ENCODE assay signal across 8 mouse cellular contexts in genomic region chr15:89372536-89372935, GRCm38 (mm10). TPM values are rescaled to one million over a fixed set of nuclear protein-coding genes. Genes with fewer than 3 reads are reported as not detected.
A peak's percentile ranks its signal among the peaks of the same experiment; 100 is the strongest.
DNase-seq lines count a peak whose midpoint lies in the region; ATAC-seq and TF ChIP-seq lines count a peak whose summit lies in the region.

No protein-coding gene starts in this region.

- no peak for TF ChIP-seq POLR2A in ES-Bruce4 (IDR thresholded peaks at IDR 0.05; ENCODE audit: insufficient read depth, low read length)

- no peak for DNase-seq in heart, adult 11 months
- no peak for DNase-seq in forebrain, postnatal 0 days
- DNase-seq in liver, postnatal 0 days: no peak
- no peak for DNase-seq in thymus, postnatal 14 days
- DNase-seq in kidney, adult 8-10 months: no peak

- H3K9ac ChIP-seq in heart, embryonic 12.5 days: peak overlapping the region; percentile 78
- H3K9ac ChIP-seq in ES-Bruce4 (ENCODE audit: low read depth, poor library complexity, severe bottlenecking): peak overlapping the region; percentile 68
- H3K9ac ChIP-seq in forebrain, postnatal 0 days: peak overlapping the region; percentile 92; the same call in 1 of the 2 replicates
- H3K9ac ChIP-seq in liver, postnatal 0 days (replicated peaks): peak overlapping the region; percentile 76

- no peak for TF ChIP-seq CTCF in ES-Bruce4 (IDR thresholded peaks at IDR 0.05; ENCODE audit: low read depth, low read length)
- TF ChIP-seq CTCF in forebrain, postnatal 0 days (IDR thresholded peaks at IDR 0.05; ENCODE audit: low read depth): no peak
- TF ChIP-seq CTCF in liver, postnatal 0 days (IDR thresholded peaks at IDR 0.05; ENCODE audit: low read depth): no peak

- no peak overlapping the region; the same call in 1 of the 2 replicates for H3K27ac ChIP-seq in heart, embryonic 12.5 days (ENCODE audit: poor library complexity, severe bottlenecking)
- H3K27ac ChIP-seq in ES-Bruce4 (ENCODE audit: insufficient read depth, low read length): peak overlapping the region; percentile 15
- no peak overlapping the region for H3K27ac ChIP-seq in forebrain, postnatal 0 days (ENCODE audit: low read depth, low read length)
- H3K27ac ChIP-seq in liver, postnatal 0 days (ENCODE audit: low read depth): peak overlapping the region; percentile 97

- no peaks in the 10 kb centered on the region for H3K9me3 ChIP-seq in heart, embryonic 12.5 days (replicated peaks)
- H3K9me3 ChIP-seq in ES-Bruce4 (replicated peaks; ENCODE audit: control insufficient read depth, insufficient read depth, low read length, poor library complexity, severe bottlenecking): no peaks in the 10 kb centered on the region
- no peaks in the 10 kb centered on the region for H3K9me3 ChIP-seq in forebrain, postnatal 0 days (ENCODE audit: low read length)
- H3K9me3 ChIP-seq in liver, postnatal 0 days (ENCODE audit: low read length): no peaks in the 10 kb centered on the region

- H3K36me3 ChIP-seq in heart, embryonic 12.5 days: peaks cover 50% of the 10 kb centered on the region
- H3K36me3 ChIP-seq in ES-Bruce4 (ENCODE audit: control insufficient read depth, insufficient read depth, low read length, poor library complexity, severe bottlenecking): peaks cover 44% of the 10 kb centered on the region
- peaks cover 48% of the 10 kb centered on the region for H3K36me3 ChIP-seq in forebrain, postnatal 0 days (ENCODE audit: insufficient read depth)
- H3K36me3 ChIP-seq in liver, postnatal 0 days (replicated peaks; ENCODE audit: insufficient read depth, low read length): peaks cover 48% of the 10 kb centered on the region

- H3K4me2 ChIP-seq in heart, embryonic 12.5 days: peak overlapping the region; percentile 85
- peak overlapping the region; percentile 78 for H3K4me2 ChIP-seq in forebrain, postnatal 0 days (ENCODE audit: low read depth)
- peak overlapping the region; percentile 94 for H3K4me2 ChIP-seq in liver, postnatal 0 days (ENCODE audit: low read depth, low read length)

- peak overlapping the region; percentile 71 for H3K4me3 ChIP-seq in heart, embryonic 12.5 days
- peak overlapping the region; percentile 73 for H3K4me3 ChIP-seq in ES-Bruce4 (ENCODE audit: low read depth, low read length)
- H3K4me3 ChIP-seq in forebrain, postnatal 0 days (ENCODE audit: low read depth, low read length): no peak overlapping the region; the same call in 1 of the 2 replicates
- peak overlapping the region; percentile 84 for H3K4me3 ChIP-seq in liver, postnatal 0 days (ENCODE audit: low read depth, low read length)

- peaks cover 19% of the 10 kb centered on the region for H3K4me1 ChIP-seq in heart, embryonic 12.5 days (replicated peaks)
- H3K4me1 ChIP-seq in ES-Bruce4 (ENCODE audit: control insufficient read depth, insufficient read depth, low read length): peaks cover 3% of the 10 kb centered on the region
- peaks cover 3% of the 10 kb centered on the region; the same call in 1 of the 2 replicates for H3K4me1 ChIP-seq in forebrain, postnatal 0 days (ENCODE audit: insufficient read depth)
- H3K4me1 ChIP-seq in liver, postnatal 0 days (ENCODE audit: insufficient read depth): peaks cover 16% of the 10 kb centered on the region

- WGBS in heart, embryonic 12.5 days: 83% methylated on average over 7 of the region's 7 CpGs
- 83% methylated on average over 7 of the region's 7 CpGs for WGBS in forebrain, postnatal 0 days
- WGBS in liver, postnatal 0 days (ENCODE audit: insufficient replicate concordance): 83% methylated on average over 7 of the region's 7 CpGs

- H3K27me3 ChIP-seq in heart, embryonic 12.5 days (replicated peaks): peaks cover 18% of the 10 kb centered on the region
- no peaks in the 10 kb centered on the region for H3K27me3 ChIP-seq in ES-Bruce4 (ENCODE audit: control insufficient read depth, insufficient read depth, low read length, poor library complexity, severe bottlenecking)
- H3K27me3 ChIP-seq in forebrain, postnatal 0 days (ENCODE audit: insufficient read depth, low read length): peaks cover 15% of the 10 kb centered on the region
- peaks cover 9% of the 10 kb centered on the region for H3K27me3 ChIP-seq in liver, postnatal 0 days (ENCODE audit: insufficient read depth, low read length)

- ATAC-seq in heart, embryonic 12.5 days (ENCODE audit: insufficient number of reproducible peaks, low FRiP score): no peak
- no peak for ATAC-seq in forebrain, postnatal 0 days
- ATAC-seq in liver, postnatal 0 days: no peak
- no peak for ATAC-seq in granulocyte monocyte progenitor cell, adult 5-6 weeks (replicated peaks; ENCODE audit: poor library complexity, severe bottlenecking)

- no peak for TF ChIP-seq EP300 in ES-Bruce4 (IDR thresholded peaks at IDR 0.05; ENCODE audit: insufficient read depth, low read depth, low read length)
- no peak for TF ChIP-seq EP300 in liver, postnatal 0 days (IDR thresholded peaks at IDR 0.05; ENCODE audit: low read depth)

RNA-seq across cellular contexts. Expression of gene Sco2, which starts 1.1 kb away (rescaled TPM):
- 5.6 TPM in 2 replicates for polyA plus RNA-seq in heart, embryonic 12.5 days (2016; fragmentation: Nextera tagmentation; extraction: Ambion mirVana)
- polyA plus RNA-seq in ES-Bruce4 (2011; ENCODE audit: insufficient read depth, insufficient read length, low read depth, missing spikeins): 11.0 and 12.0 TPM in 2 replicates
- total RNA-seq in forebrain, postnatal 0 days (2014; rRNA removed): 34.6 and 37.6 TPM in 2 replicates
- 24.0 and 24.2 TPM in 2 replicates for polyA plus RNA-seq in forebrain, postnatal 0 days (2015; fragmentation: Nextera tagmentation; extraction: Ambion mirVana)
- 9.1 and 10.1 TPM in 2 replicates for polyA plus RNA-seq in liver, postnatal 0 days (2015; fragmentation: Nextera tagmentation; extraction: Ambion mirVana)
- total RNA-seq in granulocyte monocyte progenitor cell, adult 5-6 weeks (2014; fragmentation: Nextera tagmentation): 12.4 and 27.5 TPM in 2 replicates
- total RNA-seq in granulocyte monocyte progenitor cell, adult 5-6 weeks (2017): 22.7 and 31.5 TPM in 2 replicates

RNA-seq across cellular contexts. Expression of gene Tymp, which starts 4.3 kb away (rescaled TPM):
- polyA plus RNA-seq in heart, embryonic 12.5 days (2016; fragmentation: Nextera tagmentation; extraction: Ambion mirVana): 1.3 and 1.6 TPM in 2 replicates
- polyA plus RNA-seq in ES-Bruce4 (2011; ENCODE audit: insufficient read depth, insufficient read length, low read depth, missing spikeins): not detected in 2 replicates
- 3.7 and 5.2 TPM in 2 replicates for total RNA-seq in forebrain, postnatal 0 days (2014; rRNA removed)
- polyA plus RNA-seq in forebrain, postnatal 0 days (2015; fragmentation: Nextera tagmentation; extraction: Ambion mirVana): 3.5 and 4.1 TPM in 2 replicates
- polyA plus RNA-seq in liver, postnatal 0 days (2015; fragmentation: Nextera tagmentation; extraction: Ambion mirVana): 5.8 and 7.7 TPM in 2 replicates
- not detected in 2 replicates for total RNA-seq in granulocyte monocyte progenitor cell, adult 5-6 weeks (2014; fragmentation: Nextera tagmentation)
- total RNA-seq in granulocyte monocyte progenitor cell, adult 5-6 weeks (2017): 0.43 and 1.1 TPM in 2 replicates

RNA-seq across cellular contexts. Expression of gene Odf3b, which starts 6.5 kb away (rescaled TPM):
- polyA plus RNA-seq in heart, embryonic 12.5 days (2016; fragmentation: Nextera tagmentation; extraction: Ambion mirVana): 0.27 and 0.44 TPM in 2 replicates
- polyA plus RNA-seq in ES-Bruce4 (2011; ENCODE audit: insufficient read depth, insufficient read length, low read depth, missing spikeins): 1.4 and 2.6 TPM in 2 replicates
- total RNA-seq in forebrain, postnatal 0 days (2014; rRNA removed): 3.5 and 5.0 TPM in 2 replicates
- 6.9 and 9.9 TPM in 2 replicates for polyA plus RNA-seq in forebrain, postnatal 0 days (2015; fragmentation: Nextera tagmentation; extraction: Ambion mirVana)
- polyA plus RNA-seq in liver, postnatal 0 days (2015; fragmentation: Nextera tagmentation; extraction: Ambion mirVana): 1.8 and 2.0 TPM in 2 replicates
- total RNA-seq in granulocyte monocyte progenitor cell, adult 5-6 weeks (2014; fragmentation: Nextera tagmentation): 3.1 and 4.2 TPM in 2 replicates
- 0.46 TPM in 1 of 2 replicates, not detected in the other for total RNA-seq in granulocyte monocyte progenitor cell, adult 5-6 weeks (2017)

RNA-seq across cellular contexts. Expression of gene Klhdc7b, which starts 12.2 kb away (rescaled TPM):
- 0.09 TPM in 1 of 2 replicates, not detected in the other for polyA plus RNA-seq in heart, embryonic 12.5 days (2016; fragmentation: Nextera tagmentation; extraction: Ambion mirVana)
- not detected in 2 replicates for polyA plus RNA-seq in ES-Bruce4 (2011; ENCODE audit: insufficient read depth, insufficient read length, low read depth, missing spikeins)
- total RNA-seq in forebrain, postnatal 0 days (2014; rRNA removed): 0.10 and 0.23 TPM in 2 replicates
- polyA plus RNA-seq in forebrain, postnatal 0 days (2015; fragmentation: Nextera tagmentation; extraction: Ambion mirVana): 0.11 TPM in 1 of 2 replicates, not detected in the other
- polyA plus RNA-seq in liver, postnatal 0 days (2015; fragmentation: Nextera tagmentation; extraction: Ambion mirVana): not detected in 2 replicates
- total RNA-seq in granulocyte monocyte progenitor cell, adult 5-6 weeks (2014; fragmentation: Nextera tagmentation): not detected in 2 replicates
- total RNA-seq in granulocyte monocyte progenitor cell, adult 5-6 weeks (2017): 0.13 TPM in 1 of 2 replicates, not detected in the other

RNA-seq across cellular contexts. Expression of gene Ncaph2, which starts 17.0 kb away (rescaled TPM):
- polyA plus RNA-seq in heart, embryonic 12.5 days (2016; fragmentation: Nextera tagmentation; extraction: Ambion mirVana): 112 and 116 TPM in 2 replicates
- 164 and 173 TPM in 2 replicates for polyA plus RNA-seq in ES-Bruce4 (2011; ENCODE audit: insufficient read depth, insufficient read length, low read depth, missing spikeins)
- 88.4 and 93.8 TPM in 2 replicates for total RNA-seq in forebrain, postnatal 0 days (2014; rRNA removed)
- polyA plus RNA-seq in forebrain, postnatal 0 days (2015; fragmentation: Nextera tagmentation; extraction: Ambion mirVana): 94.9 and 95.1 TPM in 2 replicates
- polyA plus RNA-seq in liver, postnatal 0 days (2015; fragmentation: Nextera tagmentation; extraction: Ambion mirVana): 59.4 and 59.8 TPM in 2 replicates
- 87.4 and 136 TPM in 2 replicates for total RNA-seq in granulocyte monocyte progenitor cell, adult 5-6 weeks (2014; fragmentation: Nextera tagmentation)
- total RNA-seq in granulocyte monocyte progenitor cell, adult 5-6 weeks (2017): 92.2 and 118 TPM in 2 replicates

Comparison
In these comparisons a context has a peak if more than half of its experiments do, and no peak if none do; other contexts are left out.
1. H3K27ac ChIP-seq: peak in ES-Bruce4 (single experiment) and liver, postnatal 0 days (single experiment); none in heart, embryonic 12.5 days (single experiment) and forebrain, postnatal 0 days (single experiment).
2. Peak in every context shown above with its lines, with median percentiles within 50 percentile points of each other: H3K4me2 ChIP-seq and H3K9ac ChIP-seq.